Mouse (Mus musculus): ENCODE measurements around the gene Bsn. TPM values are rescaled to one million over a fixed set of nuclear protein-coding genes. Genes with fewer than 3 reads are reported as not detected.

The Bsn gene
- polyA plus RNA-seq, 1 experiment from 2014 or later = 5.3 TPM

- ATAC-seq (no peak; the same call in 1 of the 2 replicates), DNase-seq (ENCODE audit: low spot score) (no peak)
- Histone ChIP-seq H3K4me3 (ENCODE audit: low read depth, low read length) (peak overlapping the region; percentile 72), H3K4me1 (ENCODE audit: control insufficient read depth, insufficient read depth, low read length) (peaks cover 9% of the 10 kb centered on the region), H3K36me3 (ENCODE audit: control insufficient read depth, insufficient read depth, low read length) (peaks cover 62% of the 10 kb centered on the region), H3K27me3 (replicated peaks; ENCODE audit: control insufficient read depth, insufficient read depth, low read length) (no peaks in the 10 kb centered on the region), H3K27ac (ENCODE audit: low read depth, low read length) (peak overlapping the region; percentile 68; the same call in 1 of the 2 replicates), H3K4me2 (ENCODE audit: low read length) (peak overlapping the region; percentile 89), H3K9ac (ENCODE audit: low read length) (peak overlapping the region; percentile 73), H3K9me3 (replicated peaks; ENCODE audit: control insufficient read depth, low read length) (no peaks in the 10 kb centered on the region)
- 43% methylated on average over 15 of the region's 15 CpGs for WGBS
These were observed 140.5 kb downstream of the Bsn start for GRCm38 (mm10) chr9:108049561-108050251.

- Histone ChIP-seq H3K4me3 (ENCODE audit: low read depth, low read length) (peak within 1 kb of the TSS; percentile 72), H3K27me3 (replicated peaks; ENCODE audit: control insufficient read depth, insufficient read depth, low read length) (no peaks in the 10 kb centered on the region), H3K36me3 (ENCODE audit: control insufficient read depth, insufficient read depth, low read length) (peaks cover 58% of the 10 kb centered on the region), H3K4me2 (ENCODE audit: low read length) (peak within 1 kb of the TSS; percentile 89), H3K9me3 (replicated peaks; ENCODE audit: control insufficient read depth, low read length) (no peaks in the 10 kb centered on the region), H3K4me1 (ENCODE audit: control insufficient read depth, insufficient read depth, low read length) (peaks cover 9% of the 10 kb centered on the region), H3K27ac (ENCODE audit: low read depth, low read length) (peak within 1 kb of the TSS; percentile 68; the same call in 1 of the 2 replicates), H3K9ac (ENCODE audit: low read length) (peak within 1 kb of the TSS; percentile 73)
- DNase-seq (ENCODE audit: low spot score) = peak; percentile 98
- under 1% methylated on average over 32 of the region's 39 CpGs for WGBS
- ATAC-seq = peak; percentile 96
These were observed 141.1 kb downstream of the Bsn start, which contains the start of gene Gmppb for GRCm38 (mm10) chr9:108049016-108049455. Gene Gmppb (plus strand): TSS chr9:108049242.

GRCm38 (mm10) chr9:108048566-108048955 lies 141.6 kb downstream of the Bsn start:
- WGBS = 2% methylated on average over 19 of the region's 19 CpGs
- H3K4me3 ChIP-seq (ENCODE audit: low read depth, low read length) = peak overlapping the region; percentile 72
- ATAC-seq (peak; percentile 49; the same call in 1 of the 2 replicates), DNase-seq (ENCODE audit: low spot score) (peak; percentile 33)
- H3K9me3 ChIP-seq (replicated peaks; ENCODE audit: control insufficient read depth, low read length) = no peaks in the 10 kb centered on the region
- peak overlapping the region; percentile 55; the same call in 1 of the 2 replicates for H3K27ac ChIP-seq (ENCODE audit: low read depth, low read length)
- peak overlapping the region; percentile 73 for H3K9ac ChIP-seq (ENCODE audit: low read length)
- H3K4me2 ChIP-seq (ENCODE audit: low read length) = peak overlapping the region; percentile 89
- H3K36me3 ChIP-seq (ENCODE audit: control insufficient read depth, insufficient read depth, low read length) = peaks cover 54% of the 10 kb centered on the region
- H3K4me1 ChIP-seq (ENCODE audit: control insufficient read depth, insufficient read depth, low read length) = peaks cover 9% of the 10 kb centered on the region
- H3K27me3 ChIP-seq (replicated peaks; ENCODE audit: control insufficient read depth, insufficient read depth, low read length) = no peaks in the 10 kb centered on the region

GRCm38 (mm10) chr9:108047601-108048565 lies 142.3 kb downstream of the Bsn start:
- H3K4me1 ChIP-seq (ENCODE audit: control insufficient read depth, insufficient read depth, low read length) = peaks cover 9% of the 10 kb centered on the region
- 50% methylated on average over 17 of the region's 17 CpGs for WGBS
- no peak for DNase-seq (ENCODE audit: low spot score)
- H3K27me3 ChIP-seq (replicated peaks; ENCODE audit: control insufficient read depth, insufficient read depth, low read length) = no peaks in the 10 kb centered on the region
- H3K27ac ChIP-seq (ENCODE audit: low read depth, low read length) = peak overlapping the region; percentile 55; the same call in 1 of the 2 replicates
- peaks cover 61% of the 10 kb centered on the region for H3K36me3 ChIP-seq (ENCODE audit: control insufficient read depth, insufficient read depth, low read length)
- H3K4me3 ChIP-seq (ENCODE audit: low read depth, low read length) = peak overlapping the region; percentile 72
- peak overlapping the region; percentile 89 for H3K4me2 ChIP-seq (ENCODE audit: low read length)
- ATAC-seq = no peak
- peak overlapping the region; percentile 73 for H3K9ac ChIP-seq (ENCODE audit: low read length)
- H3K9me3 ChIP-seq (replicated peaks; ENCODE audit: control insufficient read depth, low read length) = no peaks in the 10 kb centered on the region

- no peak overlapping the region for H3K9ac ChIP-seq (ENCODE audit: low read length)
These were observed 143.6 kb downstream of the Bsn start for GRCm38 (mm10) chr9:108046582-108046981.

More at GRCm38 (mm10) chr9:108046582-108046981, 143.6 kb downstream of the Bsn start:
- Histone ChIP-seq H3K4me3 (ENCODE audit: low read depth, low read length) (no peak overlapping the region), H3K36me3 (ENCODE audit: control insufficient read depth, insufficient read depth, low read length) (peaks cover 66% of the 10 kb centered on the region), H3K4me1 (ENCODE audit: control insufficient read depth, insufficient read depth, low read length) (peaks cover 9% of the 10 kb centered on the region), H3K4me2 (ENCODE audit: low read length) (no peak overlapping the region), H3K27me3 (replicated peaks; ENCODE audit: control insufficient read depth, insufficient read depth, low read length) (no peaks in the 10 kb centered on the region), H3K27ac (ENCODE audit: low read depth, low read length) (no peak overlapping the region), H3K9me3 (replicated peaks; ENCODE audit: control insufficient read depth, low read length) (no peaks in the 10 kb centered on the region)
- WGBS = 88% methylated on average over 4 of the region's 4 CpGs
- DNase-seq (ENCODE audit: low spot score) = no peak
- ATAC-seq = no peak

Small RNA genes lying within 50 kb of the gene (microRNA-seq; reads per million reads assigned to microRNA genes)
- gene Gm47303 (not detected), gene Mir7088 (not detected)

Other genes starting within 250 kb of the Bsn start
- gene Traip, start 240.2 kb downstream of the Bsn start, polyA plus RNA-seq (2014; fragmentation: Nextera tagmentation; extraction: Ambion mirVana) = 17.1 and 20.5 TPM in 2 replicates
- gene Uba7, start 214.9 kb downstream of the Bsn start, polyA plus RNA-seq (2014; fragmentation: Nextera tagmentation; extraction: Ambion mirVana) = 3.1 and 4.7 TPM in 2 replicates
- gene Gm20661, start 207.3 kb downstream of the Bsn start, polyA plus RNA-seq (2014; fragmentation: Nextera tagmentation; extraction: Ambion mirVana) = 0.56 and 0.83 TPM in 2 replicates
- gene Inka1, start 204.5 kb downstream of the Bsn start, polyA plus RNA-seq (2014; fragmentation: Nextera tagmentation; extraction: Ambion mirVana) = 14.2 and 16.2 TPM in 2 replicates
- gene Cdhr4, start 197.9 kb downstream of the Bsn start, polyA plus RNA-seq (2014; fragmentation: Nextera tagmentation; extraction: Ambion mirVana) = 1.2 and 1.5 TPM in 2 replicates
- gene Gm20662, start 194.0 kb downstream of the Bsn start, polyA plus RNA-seq (2014; fragmentation: Nextera tagmentation; extraction: Ambion mirVana) = 0.53 TPM in 1 of 2 replicates, not detected in the other
- gene Ip6k1, start 187.9 kb downstream of the Bsn start, polyA plus RNA-seq (2014; fragmentation: Nextera tagmentation; extraction: Ambion mirVana) = 39.3 and 48.1 TPM in 2 replicates
- gene Gmppb, start 141.1 kb downstream of the Bsn start, polyA plus RNA-seq (2014; fragmentation: Nextera tagmentation; extraction: Ambion mirVana) = 18.5 and 20.0 TPM in 2 replicates
- 2.2 and 2.3 TPM in 2 replicates for gene Amigo3, start 137.2 kb downstream of the Bsn start, polyA plus RNA-seq (2014; fragmentation: Nextera tagmentation; extraction: Ambion mirVana)
- not detected in 2 replicates for gene Mst1, start 109.9 kb downstream of the Bsn start, polyA plus RNA-seq (2014; fragmentation: Nextera tagmentation; extraction: Ambion mirVana)
- gene Rnf123, start 107.0 kb downstream of the Bsn start, polyA plus RNA-seq (2014; fragmentation: Nextera tagmentation; extraction: Ambion mirVana) = 37.5 and 42.7 TPM in 2 replicates
- gene Apeh, start 95.8 kb downstream of the Bsn start, polyA plus RNA-seq (2014; fragmentation: Nextera tagmentation; extraction: Ambion mirVana) = 39.1 and 43.0 TPM in 2 replicates
- 42.0 and 49.6 TPM in 2 replicates for gene Dag1, start 73.6 kb upstream of the Bsn start, polyA plus RNA-seq (2014; fragmentation: Nextera tagmentation; extraction: Ambion mirVana)
- 113 and 126 TPM in 2 replicates for gene Nicn1, start 100.0 kb upstream of the Bsn start, polyA plus RNA-seq (2014; fragmentation: Nextera tagmentation; extraction: Ambion mirVana)
- gene Amt, start 106.5 kb upstream of the Bsn start, polyA plus RNA-seq (2014; fragmentation: Nextera tagmentation; extraction: Ambion mirVana) = 13.2 and 13.4 TPM in 2 replicates
- gene Rhoa, start 115.7 kb upstream of the Bsn start, polyA plus RNA-seq (2014; fragmentation: Nextera tagmentation; extraction: Ambion mirVana) = 276 and 307 TPM in 2 replicates
- 38.9 and 50.8 TPM in 2 replicates for gene Tcta, start 115.8 kb upstream of the Bsn start, polyA plus RNA-seq (2014; fragmentation: Nextera tagmentation; extraction: Ambion mirVana)
- 455 and 521 TPM in 2 replicates for gene Gpx1, start 148.5 kb upstream of the Bsn start, polyA plus RNA-seq (2014; fragmentation: Nextera tagmentation; extraction: Ambion mirVana)
- 136 and 141 TPM in 2 replicates for gene Usp4, start 157.5 kb upstream of the Bsn start, polyA plus RNA-seq (2014; fragmentation: Nextera tagmentation; extraction: Ambion mirVana)
- 1.4 and 1.9 TPM in 2 replicates for gene 1700102P08Rik, start 202.4 kb upstream of the Bsn start, polyA plus RNA-seq (2014; fragmentation: Nextera tagmentation; extraction: Ambion mirVana)
- gene Ccdc36, start 238.1 kb upstream of the Bsn start, polyA plus RNA-seq (2014; fragmentation: Nextera tagmentation; extraction: Ambion mirVana) = 0.94 and 1.1 TPM in 2 replicates
- gene BC048562, start 246.1 kb upstream of the Bsn start, polyA plus RNA-seq (2014; fragmentation: Nextera tagmentation; extraction: Ambion mirVana) = not detected in 2 replicates